Mouse (Mus musculus): Measurements from ENCODE around the gene Sgms1. TPM values are rescaled to one million over a fixed set of nuclear protein-coding genes. Genes with fewer than 3 reads are reported as not detected.
A peak's percentile ranks its signal among the peaks of the same experiment; 100 is the strongest.

Gene Sgms1
- 10 to 100 TPM; 56.3 to 58.4 TPM for total RNA-seq (2021)
- long read RNA-seq, experiment 1, transcript Sgms1-212 (6 exons, 3,262 nt): major isoform, 9 of 38 reads
- long read RNA-seq, experiment 1, partial matches to known transcripts: 14 of 38 reads
- long read RNA-seq, experiment 1, other reads (novel, unspliced or antisense): 11 of 38 reads
- long read RNA-seq, experiment 2, transcript Sgms1-212 (6 exons, 3,262 nt): minor isoform, 5 of 34 reads
- long read RNA-seq, experiment 2, transcript Sgms1-201 (10 exons, 3,665 nt): major isoform, 11 of 34 reads
- long read RNA-seq, experiment 2, partial matches to known transcripts: 7 of 34 reads
- long read RNA-seq, experiment 2, other reads (novel, unspliced or antisense): 11 of 34 reads

DNA sequence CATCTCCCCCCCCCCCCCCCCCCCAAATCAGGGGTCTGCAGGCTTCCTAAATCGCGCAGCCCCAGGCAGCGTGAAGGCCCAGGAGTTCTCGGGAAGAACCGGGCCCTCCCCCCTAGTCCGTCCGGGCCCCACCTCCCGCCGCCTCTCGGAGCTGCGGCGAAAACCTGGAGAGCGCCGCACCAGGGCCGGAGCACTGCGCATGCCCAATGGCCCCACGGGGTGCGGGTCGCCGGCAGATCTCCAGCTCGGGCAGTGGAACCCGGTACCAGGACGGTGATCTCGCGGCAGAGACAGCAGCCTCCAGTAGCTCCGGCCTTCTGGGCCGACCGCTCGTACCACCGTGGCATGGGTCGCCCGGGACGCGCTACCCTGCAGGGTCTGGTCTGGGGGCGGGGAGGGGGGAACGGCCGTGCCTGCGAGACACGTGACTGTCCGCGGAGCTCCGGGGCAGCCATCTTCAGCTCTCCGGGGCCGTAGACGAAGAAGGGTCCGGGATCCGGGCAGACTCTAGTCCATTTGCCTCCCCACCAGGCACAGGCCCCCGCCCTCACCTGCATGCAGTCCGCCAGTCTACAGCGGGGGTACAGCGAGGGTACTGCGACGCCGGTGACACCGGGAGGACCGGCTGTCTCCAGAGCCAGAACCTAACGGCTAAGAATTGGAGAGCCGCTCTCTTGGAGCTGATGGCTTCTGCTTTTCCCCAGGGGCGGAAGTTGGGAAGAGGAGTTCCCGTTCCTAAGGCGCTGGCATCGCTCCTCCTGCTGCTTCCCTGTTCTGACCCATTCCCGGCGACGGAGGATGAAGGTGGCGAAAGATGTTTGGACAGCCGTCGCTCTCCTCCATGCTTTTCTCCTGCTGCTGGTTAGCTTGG, at the start of gene Sgms1:
Gene Sgms1, minus strand, starts transcription at position 714 of the 871 bp plus-strand sequence.
- DNase-seq: peak; percentile 96

DNA sequence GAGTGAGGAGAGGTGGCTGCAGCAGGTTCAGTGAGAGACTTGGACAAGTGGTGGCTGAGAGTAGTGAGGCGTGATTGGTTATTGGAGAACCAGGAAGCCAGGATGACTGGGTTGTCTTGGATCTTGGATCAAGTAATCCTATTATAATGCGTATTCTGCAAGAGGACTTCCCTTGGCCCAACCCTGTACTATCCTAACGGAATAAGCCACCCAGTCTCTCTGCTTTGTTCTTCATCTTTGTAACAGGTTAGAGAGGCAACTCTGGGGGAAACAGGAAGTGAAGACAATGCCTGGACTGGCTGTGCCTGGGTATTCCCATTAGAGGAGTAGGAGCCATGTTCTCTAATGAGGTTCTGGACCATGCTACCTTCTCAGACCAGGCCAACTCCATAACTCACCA, 36.3 kb upstream of the Sgms1 start:
- no peak for DNase-seq

DNA sequence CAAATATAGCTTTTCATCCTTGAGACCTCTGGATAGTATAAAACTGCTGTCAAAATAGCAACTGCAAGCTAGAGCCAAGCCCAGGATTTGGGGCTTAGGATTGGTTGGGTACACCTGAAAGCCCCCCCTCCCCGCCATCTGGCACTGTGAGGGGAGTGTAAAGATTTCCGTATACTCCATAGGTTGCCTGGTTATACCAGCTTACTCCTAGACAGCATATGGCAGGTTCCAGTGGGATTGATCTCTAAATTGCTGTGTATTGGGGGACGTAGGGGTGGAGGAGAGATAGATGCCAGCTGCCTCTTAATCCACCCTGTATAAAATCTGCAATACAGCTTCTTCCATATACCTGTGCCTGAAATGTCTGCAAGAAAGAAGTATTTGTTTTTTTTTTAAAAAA, 35.2 kb upstream of the Sgms1 start:
- no peak for DNase-seq

DNA sequence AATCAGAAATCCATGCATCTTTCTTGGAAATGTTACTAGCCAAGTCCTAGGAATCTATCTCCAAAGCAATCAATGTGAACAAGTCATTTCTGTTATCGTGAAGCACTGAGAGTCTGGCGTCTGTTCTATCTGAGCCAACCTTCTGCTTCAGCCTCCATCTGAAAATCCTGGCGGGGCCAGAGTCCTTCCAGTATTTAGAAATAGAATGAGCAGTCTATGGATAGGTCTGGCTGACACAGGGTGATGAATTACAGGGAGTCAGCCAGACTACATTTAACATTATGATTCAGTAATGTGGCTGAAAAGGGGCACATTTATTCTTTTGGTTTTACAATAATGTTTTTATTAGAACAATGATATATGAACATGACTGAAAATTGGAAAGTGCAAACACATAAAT, 29.6 kb upstream of the Sgms1 start:
- DNase-seq: peak; percentile 19

DNA sequence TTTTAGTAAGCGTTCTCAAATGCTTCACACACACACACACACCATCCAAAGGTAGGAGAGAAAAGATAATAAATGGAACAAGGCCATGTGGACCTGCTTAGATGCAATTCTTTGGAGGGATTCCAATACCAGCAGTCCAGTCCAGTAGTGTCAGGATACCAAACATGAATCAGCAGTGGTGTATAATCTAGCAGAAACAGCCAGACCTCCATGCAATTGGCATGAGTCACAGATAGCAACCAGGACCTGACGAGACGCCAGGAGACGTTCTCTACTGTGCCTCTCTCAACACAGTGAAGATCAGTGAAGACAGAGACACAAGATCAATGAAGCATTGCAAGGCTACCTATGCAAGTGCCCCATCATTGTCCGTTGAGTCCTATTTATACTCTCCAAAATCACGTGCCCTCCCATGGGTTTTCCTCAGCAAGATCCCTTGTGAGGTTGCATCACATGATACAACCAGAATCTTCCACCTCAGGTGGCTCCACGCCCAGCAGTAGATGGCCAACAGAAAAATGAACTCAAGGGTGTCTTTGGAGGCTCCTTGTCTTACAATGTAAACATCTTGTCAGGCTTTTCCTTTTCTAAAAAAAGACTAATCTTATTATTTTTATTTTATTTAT, 27.3 kb upstream of the Sgms1 start:
- peak; percentile 34 for DNase-seq

DNA sequence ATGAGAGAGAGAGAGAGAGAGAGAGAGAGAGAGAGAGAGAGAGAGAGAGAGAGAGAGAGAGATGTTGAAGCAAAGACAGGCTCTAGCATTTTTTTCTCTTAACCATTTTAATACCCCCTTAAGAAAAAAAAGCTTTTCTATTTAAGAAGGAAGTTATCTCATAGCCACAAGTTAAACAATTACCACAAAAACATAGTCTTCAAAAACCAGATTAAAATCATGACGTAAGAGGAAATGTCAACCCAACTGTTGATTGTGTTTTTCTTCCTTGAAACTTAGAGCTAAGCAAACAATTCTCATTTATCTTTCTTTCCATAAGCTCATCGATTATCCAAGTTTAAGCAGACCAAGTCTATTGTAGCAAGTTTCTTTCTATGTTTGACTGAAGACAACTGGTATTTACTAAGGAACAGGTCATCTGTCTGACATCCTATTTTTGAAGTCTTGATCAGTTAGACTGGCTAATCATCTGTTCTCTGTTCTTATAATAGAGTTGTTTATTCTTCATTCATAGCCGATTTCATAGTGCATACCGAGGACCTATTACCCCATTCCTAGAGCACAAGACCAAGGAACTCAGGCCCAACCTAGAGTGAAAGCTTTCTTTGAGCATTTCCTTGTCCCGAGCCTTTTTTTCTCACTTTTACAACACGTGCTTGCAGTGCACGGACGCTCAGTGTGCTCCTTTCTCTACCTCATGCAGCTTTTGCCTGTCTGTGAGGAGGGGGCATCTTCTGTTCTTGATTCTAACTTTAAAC, 20.3 kb upstream of the Sgms1 start:
- DNase-seq: no peak

DNA sequence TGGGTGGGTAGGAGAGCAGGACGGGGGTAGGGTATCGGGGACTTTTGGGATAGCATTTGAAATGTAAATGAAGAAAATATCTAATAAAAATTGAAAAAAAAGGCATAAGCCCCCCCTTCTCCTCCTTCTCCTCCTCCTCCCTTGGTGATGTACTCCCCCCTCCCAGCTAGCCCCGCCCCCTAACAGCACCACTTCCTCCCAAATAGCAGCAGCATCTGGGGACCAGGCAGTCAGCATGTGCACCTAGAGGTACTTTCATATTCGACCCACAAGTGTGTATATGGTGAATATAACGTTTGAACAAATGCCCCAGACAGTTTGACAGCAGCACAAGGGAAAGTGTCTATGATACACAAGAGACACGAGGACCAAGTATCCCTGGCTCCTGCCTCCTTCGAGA, 17.2 kb upstream of the Sgms1 start:
- DNase-seq: no peak

DNA sequence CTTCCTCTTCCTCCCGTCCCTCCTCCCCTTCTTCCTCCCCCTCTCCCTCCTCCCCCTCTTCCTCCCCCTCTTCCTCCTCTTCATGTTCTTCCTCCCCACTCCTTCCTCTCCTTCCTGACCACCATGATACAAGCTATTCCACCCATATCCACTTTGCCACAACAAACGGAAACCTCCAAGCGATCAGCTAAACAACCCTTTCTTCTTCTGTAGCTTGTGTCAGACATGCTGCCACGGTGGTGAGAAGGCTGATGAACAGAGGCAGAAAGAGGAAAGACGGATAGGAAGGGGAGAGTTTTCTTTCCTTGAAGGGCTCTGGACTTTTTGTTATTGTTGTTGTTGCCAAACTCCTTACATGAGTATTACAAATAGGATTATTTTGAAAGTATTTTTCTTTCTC, 14.9 kb upstream of the Sgms1 start:
- DNase-seq: no peak

DNA sequence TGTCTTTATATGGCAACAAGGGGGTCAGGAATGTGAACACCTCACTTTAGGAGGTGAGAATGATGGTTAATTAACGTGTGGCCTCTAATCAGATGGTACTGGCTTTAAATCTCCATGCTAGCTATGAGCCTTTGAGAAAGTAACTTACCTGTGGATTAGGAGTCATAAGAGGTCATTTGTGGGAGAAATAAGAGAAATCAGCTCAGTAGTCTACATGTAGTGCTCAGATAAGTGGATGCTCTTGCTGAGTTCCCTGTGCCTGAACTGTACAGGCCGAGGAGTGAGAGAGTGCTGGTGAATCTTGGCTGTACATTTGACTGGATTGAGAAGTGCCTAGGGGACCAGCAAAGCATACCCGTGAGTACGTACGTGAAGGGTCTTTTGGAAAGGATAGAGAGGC, 14.3 kb upstream of the Sgms1 start:
- no peak for DNase-seq

DNA sequence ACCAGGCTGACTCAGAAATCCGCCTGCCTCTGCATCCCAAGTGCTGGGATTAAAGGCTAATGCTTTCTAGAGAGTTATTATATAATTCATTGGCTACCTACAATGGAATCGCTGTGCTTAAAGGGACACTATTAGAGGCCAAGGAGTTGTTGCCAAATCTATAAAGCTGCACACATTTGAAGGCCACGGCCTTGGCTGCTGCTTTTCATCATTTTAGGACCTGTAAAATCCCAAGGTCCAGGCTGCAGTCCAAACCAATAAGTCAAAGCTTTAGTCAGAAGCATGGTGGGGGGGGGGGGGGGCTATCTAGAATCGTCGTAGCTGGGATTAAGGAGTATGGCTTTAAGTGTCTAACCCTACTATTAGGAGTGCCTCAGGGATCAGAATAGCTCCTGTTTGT, 9.0 kb upstream of the Sgms1 start:
- DNase-seq: peak; percentile 65

DNA sequence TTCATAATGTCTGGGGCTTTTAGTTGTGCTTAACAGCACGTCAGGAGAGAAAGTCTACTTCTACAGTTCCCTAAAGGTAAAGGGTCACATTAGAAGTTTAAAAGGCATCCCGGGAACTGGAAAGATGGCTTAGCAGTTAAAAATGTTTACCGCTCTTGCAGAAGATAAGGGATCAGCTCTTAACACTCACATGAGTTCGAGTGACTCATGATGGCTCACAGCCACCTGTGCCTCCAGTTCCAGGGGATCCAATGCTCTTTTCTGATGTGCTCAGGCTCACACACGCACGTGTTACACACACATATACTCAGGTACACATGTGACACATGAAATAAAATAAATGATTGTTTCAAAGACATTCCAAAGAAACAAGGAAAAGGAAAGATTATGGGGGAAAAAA, 6.8 kb upstream of the Sgms1 start:
- no peak for DNase-seq

DNA sequence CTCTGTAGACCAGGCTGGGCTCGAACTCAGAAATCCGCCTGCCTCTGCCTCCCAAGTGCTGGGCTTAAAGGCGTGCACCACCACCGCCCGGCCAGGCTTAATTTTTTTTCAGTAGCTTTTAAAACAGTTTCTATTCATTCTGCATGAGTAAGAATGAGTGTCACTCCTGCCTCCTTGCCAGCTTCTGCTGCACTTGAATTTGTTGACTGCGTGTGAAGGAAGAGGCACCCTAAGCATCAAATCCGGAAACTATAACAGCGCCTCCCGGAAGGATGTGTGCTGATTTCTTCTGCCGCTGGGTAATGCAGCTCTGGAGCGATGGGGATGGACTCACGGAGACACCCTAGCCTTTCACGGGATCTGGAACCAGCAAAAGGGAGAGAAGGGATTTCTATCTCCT, 5.3 kb upstream of the Sgms1 start:
- DNase-seq: no peak

DNA sequence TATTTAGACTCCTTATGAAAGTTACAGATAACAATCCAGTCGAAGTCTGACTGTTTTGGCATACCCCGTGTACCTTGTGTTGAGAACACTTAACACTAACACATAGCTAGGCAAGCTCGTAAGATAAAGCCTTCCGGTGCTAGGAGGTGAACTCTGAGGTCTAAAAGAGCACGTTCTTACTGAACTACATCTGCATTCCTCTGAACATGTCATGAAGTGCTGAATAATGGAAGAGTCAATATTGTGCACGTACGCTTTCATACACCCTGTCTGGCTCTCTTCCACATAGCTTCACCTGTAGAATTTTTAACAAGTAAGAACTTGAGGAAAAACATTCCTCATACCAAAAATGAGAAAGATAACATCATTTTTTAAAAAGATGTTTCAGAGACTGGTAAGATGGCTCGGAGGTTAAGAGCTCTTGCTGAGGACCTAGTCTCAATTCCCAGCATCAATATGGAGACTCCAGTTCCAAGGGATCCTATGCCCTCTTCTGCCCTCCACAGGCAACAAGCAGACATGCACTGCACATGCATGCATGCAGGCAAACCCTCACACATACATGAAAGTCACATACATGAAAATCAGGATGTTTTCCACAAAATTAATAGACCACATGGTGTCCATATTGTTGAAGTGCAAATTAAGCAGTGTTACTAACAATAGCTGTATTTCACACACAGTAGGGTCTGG, 4.4 kb upstream of the Sgms1 start:
- DNase-seq: no peak

DNA sequence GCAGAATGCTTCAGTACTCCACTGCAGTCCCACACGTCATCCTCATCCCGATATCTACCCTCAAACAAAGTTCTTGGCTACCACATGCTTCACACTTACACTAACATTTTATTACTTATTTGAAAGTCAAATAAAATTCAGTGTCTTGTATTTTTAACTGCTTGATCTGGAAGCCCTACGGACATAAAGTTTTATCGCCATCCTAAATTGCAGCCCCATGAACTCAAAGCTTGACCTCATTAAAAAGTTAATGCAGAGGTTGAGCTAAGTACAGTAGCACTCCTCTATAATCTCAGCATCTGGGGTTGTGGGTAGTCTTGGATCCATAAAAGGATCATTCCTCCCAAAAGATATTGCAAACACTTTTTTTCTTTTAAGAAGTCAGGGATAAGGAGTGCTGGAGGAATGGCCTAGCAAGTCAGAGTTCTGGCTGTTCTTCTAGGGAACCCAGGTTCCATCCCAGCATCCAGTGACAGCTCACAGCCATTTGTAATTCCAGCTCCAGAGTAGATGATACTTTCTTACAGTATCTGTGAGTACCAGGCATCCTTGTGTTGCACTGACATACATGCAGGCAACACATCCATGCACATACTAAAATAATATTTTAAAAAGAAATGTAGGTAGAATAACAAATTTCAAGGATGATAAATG, 3.7 kb upstream of the Sgms1 start:
- no peak for DNase-seq

DNA sequence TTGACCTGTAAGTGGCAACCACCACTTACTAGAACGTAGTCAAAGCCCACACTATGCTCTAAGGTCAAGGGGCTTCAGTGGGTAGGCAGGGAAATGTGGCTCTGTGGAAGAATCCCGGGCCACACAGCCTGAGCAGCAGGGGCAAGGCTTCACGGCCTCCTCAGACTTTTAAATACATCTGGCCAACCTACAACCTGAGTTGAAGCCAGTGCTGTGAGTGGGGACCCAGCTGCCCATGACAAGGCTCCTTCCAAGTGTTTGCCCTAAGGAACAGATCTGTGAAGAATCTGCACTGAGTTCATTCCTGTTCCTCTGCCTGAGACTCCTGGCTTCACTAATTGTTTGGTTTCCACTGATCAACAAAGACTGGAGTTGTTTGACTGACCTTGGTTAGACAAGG, 1.9 kb upstream of the Sgms1 start:
- DNase-seq: no peak

DNA sequence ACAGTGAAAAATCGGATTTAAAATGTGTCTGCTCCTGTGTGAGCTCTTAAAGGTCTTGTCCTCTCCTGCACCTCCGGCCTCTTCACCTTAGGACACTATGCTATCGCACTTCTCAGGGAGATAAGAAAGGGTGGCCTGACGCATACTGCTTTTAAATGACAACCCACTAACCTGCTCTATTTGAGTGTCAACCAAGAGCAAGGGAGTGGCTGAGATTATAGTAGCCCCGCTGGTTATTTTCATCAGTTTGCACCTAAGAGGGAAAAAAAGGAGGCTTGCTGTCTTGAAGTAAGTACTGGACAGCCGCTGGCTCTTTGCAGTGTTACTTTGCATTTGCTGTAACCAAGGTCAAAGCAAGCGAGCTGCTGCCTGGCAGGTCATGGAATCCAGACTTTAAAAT, 602 bp upstream of the Sgms1 start:
- DNase-seq: no peak

DNA sequence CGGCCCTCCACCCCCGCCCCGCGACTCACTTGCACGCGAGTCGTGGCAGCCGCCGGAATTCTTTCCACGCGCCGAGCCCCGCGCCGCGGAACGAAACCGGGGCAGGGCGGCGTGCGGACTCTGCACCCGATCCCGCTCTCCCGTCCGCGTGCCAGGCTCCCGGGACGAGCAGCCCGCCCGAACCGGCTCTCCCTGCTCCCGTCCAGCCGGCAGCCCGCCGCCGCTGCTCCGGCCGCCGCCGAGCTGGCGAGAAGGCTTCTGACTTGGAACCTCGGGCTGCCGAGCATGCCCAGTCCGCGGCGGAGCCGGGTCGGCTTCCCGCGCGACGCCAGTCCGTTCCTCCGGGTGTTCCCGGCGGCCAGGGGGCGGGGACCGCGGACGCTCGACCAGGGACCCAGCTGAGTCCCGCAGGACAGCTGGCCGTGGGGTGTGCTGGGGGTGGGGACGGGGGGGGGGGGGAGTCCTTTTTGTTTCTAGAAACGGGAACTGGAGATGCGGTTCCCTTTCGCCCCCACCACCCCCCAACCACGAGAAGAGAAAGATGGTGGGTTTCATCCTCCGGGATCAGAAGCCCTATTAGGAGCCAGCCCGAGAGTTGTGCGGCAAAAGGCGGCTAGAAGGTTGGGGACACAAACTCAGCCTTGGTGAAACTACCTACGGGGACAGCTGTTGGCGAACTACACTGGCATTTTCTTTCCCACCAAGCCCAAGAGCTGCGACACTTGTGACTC, 1.2 kb downstream of the Sgms1 start:
- peak; percentile 97 for DNase-seq

DNA sequence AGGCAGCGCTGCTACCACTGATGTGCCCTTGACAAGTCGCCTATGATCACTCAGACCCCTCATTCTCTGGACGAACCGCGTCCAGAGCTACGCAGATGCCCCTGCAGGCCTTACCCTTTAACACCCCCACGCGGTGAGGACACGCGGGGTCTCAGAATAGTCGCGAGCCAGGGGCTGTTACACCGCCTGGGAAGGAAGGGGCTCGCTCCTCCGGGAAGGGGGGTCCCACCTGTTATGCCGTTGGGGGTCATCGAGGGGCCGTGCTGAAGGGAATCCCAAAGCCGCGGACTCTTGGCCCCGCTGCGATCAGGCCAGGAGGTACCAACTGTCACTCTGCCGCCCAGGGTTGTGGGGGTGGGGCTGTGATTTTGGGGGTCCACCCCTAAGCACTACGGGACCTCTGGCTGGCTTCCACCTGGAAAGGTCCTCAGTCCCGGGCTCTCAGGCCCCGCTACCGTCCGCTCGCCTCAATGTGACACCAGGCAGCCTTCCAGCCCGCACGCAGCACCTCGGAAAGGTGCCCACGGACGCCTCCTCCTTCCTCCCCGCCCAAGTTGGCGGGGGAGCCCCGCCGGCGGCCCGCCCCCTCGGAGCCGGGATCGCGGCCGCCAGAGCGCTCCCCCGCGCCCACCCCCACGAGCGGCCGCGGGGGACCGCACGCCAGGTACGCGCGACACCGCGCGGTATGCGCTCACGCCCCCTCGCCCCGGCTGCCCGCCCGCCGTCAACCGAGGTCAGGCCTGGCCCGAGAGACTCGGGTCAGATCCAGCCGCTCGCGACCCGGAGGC, 1.9 kb downstream of the Sgms1 start:
- DNase-seq: peak; percentile 76

DNA sequence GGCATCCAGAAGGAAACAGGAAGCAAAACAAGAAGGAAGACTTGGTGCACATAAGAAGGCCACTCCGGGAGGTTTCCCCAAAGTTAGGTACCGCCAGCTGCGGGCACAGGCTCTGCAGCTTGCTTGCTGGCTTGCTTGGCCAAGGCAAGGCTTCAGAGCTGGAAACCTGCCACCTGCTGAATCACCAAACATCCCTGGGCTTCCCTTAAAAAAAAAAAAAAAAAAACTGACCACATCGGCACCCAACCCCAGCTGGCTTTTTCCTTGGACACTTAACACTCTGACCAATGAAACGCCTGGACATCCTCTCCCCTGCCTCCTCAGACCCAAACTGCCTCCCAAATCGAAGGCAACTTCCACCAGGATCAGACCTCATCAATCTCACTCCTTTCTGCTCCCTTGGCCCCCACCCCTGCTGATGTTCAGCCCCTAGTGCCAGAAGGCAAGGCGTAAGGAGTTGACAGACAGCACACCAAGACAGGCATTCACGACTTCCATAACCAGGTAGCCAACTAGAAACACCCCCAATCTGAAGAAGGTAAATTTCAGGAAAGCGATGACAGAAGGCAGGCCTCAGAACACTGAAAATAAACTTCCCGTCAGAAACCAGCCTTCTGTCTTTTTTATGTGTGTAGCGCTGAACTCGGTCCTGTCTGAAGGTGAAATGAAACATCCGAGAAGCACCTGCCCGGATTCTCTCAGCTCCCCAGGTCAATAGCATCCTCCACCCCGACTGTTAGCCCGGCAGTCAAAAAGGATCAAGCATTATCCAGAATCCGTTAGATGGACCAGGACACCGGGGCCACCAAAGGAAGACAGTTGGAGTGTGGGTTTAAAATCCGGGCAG, 2.7 kb downstream of the Sgms1 start:
- DNase-seq: peak; percentile 90

All from adrenal gland, postnatal 10 days (tissue).